Mouse (Mus musculus) limb, embryonic 15.5 days (tissue): ENCODE measurements around the gene Phf24. TPM values are rescaled to one million over a fixed set of nuclear protein-coding genes. Genes with fewer than 3 reads are reported as not detected.
A peak's percentile ranks its signal among the peaks of the same experiment; 100 is the strongest.

ENCODE experiments used
- ATAC-seq: fragments of 200-750 bp; cut with Nextera tagmentation; 2 replicates; pipeline ENCODE4 v1.8.0; 2017; ENCODE audit warnings: low read depth, moderate TSS enrichment; ENCODE audit not compliant: insufficient number of reproducible peaks, low FRiP score, low TSS enrichment
- H3K27ac ChIP-seq: fragments of 300-500 bp; sonication (generic); 2 replicates; pipeline ENCODE4 v1.5.1; 2015; ENCODE audit warnings: moderate library complexity, mild to moderate bottlenecking, inconsistent platforms
- H3K27me3 ChIP-seq: fragments of 300-500 bp; sonication (generic); 2 replicates; pipeline ENCODE4 v1.6.1; 2015; ENCODE audit warnings: inconsistent platforms
- H3K36me3 ChIP-seq: fragments of 300-500 bp; sonication (generic); 2 replicates; pipeline ENCODE4 v1.6.1; 2015; ENCODE audit warnings: inconsistent platforms
- H3K4me1 ChIP-seq: fragments of 300-500 bp; sonication (generic); 2 replicates; pipeline ENCODE4 v1.6.1; 2015; ENCODE audit warnings: inconsistent platforms
- H3K4me2 ChIP-seq: fragments of 300-500 bp; sonication (generic); 2 replicates; pipeline ENCODE4 v1.6.1; 2015; ENCODE audit warnings: mild to moderate bottlenecking, inconsistent platforms
- H3K4me3 ChIP-seq: fragments of 300-500 bp; sonication (generic); 2 replicates; pipeline ENCODE4 v1.5.1; 2015; ENCODE audit warnings: mild to moderate bottlenecking, inconsistent platforms
- H3K9ac ChIP-seq: fragments of 300-500 bp; sonication (generic); 2 replicates; pipeline ENCODE4 v1.6.1; 2015; ENCODE audit warnings: inconsistent platforms
- H3K9me3 ChIP-seq: fragments of 300-500 bp; sonication (generic); 2 replicates; pipeline ENCODE4 v1.6.1; 2016; ENCODE audit warnings: inconsistent platforms
- WGBS: fragments of 180-500 bp; shearing (Covaris S2); methylation state at CpG from one replicate; pipeline ENCODE4 v1.1.7; 2015; 5-methylcytosine and 5-hydroxymethylcytosine counted together
- polyA plus RNA-seq: library from polyadenylated mRNA; unstranded; fragments of >200 nt; fragmentation: Nextera tagmentation; extraction: Ambion mirVana; gene quantifications from 2 replicates; pipeline ENCODE4 v1.2.1, GENCODE M21; 2015

Phf24 gene
- polyA plus RNA-seq, 1 experiment from 2014 or later: 2.0 TPM

DNA sequence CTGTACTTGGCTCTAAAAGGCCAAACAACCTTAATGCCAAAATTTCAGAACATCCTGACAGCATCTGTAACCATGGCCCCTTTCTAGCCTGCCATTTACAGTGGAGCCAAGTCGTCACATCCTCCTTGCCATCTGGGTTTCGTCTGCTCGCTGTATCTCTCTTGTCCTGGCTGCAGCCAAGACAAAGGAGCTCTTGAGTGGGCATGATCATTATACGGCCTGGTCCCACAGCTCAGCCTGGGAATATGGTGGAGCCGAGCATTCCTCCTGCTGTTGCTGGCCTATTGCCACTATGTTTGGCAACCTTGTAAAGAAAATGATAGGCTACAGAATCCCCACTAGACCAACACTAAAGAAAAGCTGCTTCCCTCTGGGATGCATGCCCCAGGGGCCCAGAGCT is 26.9 kb downstream of the Phf24 start:
- no peak overlapping the region for H3K27ac ChIP-seq
- H3K4me2 ChIP-seq: no peak overlapping the region
- H3K9me3 ChIP-seq: no peaks in the 10 kb centered on the region
- ATAC-seq: no peak
- no peak overlapping the region for H3K4me3 ChIP-seq
- no peaks in the 10 kb centered on the region for H3K36me3 ChIP-seq
- H3K9ac ChIP-seq: no peak overlapping the region
- peaks cover 28% of the 10 kb centered on the region for H3K27me3 ChIP-seq
- no peaks in the 10 kb centered on the region for H3K4me1 ChIP-seq
- 69% methylated on average over 5 of the region's 5 CpGs for WGBS

DNA sequence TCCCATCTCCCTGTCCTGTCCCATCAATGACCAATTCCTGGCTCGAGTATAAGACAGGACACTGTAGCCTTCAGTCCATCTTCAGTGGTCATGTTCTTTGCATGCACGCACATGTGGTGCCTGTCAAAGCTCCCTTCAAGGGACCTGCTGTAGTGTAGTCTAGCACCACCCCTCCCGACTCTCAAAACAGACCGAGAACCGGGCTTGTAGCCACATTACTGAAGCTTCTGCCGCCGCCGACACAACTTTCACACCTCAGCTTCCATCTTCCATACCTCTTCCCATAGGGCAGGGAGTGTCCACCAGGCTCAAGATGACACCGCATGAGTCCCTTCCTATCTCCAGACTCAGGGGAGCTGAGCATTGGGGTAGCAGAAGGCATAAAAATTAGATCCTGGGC is 27.7 kb downstream of the Phf24 start:
- Histone ChIP-seq H3K9ac (no peak overlapping the region), H3K4me3 (no peak overlapping the region), H3K36me3 (no peaks in the 10 kb centered on the region), H3K4me1 (peaks cover 3% of the 10 kb centered on the region; the same call in 1 of the 2 replicates), H3K27me3 (peaks cover 26% of the 10 kb centered on the region), H3K27ac (no peak overlapping the region), H3K9me3 (no peaks in the 10 kb centered on the region), H3K4me2 (no peak overlapping the region)
- 83% methylated on average over 9 of the region's 9 CpGs for WGBS
- no peak for ATAC-seq

DNA sequence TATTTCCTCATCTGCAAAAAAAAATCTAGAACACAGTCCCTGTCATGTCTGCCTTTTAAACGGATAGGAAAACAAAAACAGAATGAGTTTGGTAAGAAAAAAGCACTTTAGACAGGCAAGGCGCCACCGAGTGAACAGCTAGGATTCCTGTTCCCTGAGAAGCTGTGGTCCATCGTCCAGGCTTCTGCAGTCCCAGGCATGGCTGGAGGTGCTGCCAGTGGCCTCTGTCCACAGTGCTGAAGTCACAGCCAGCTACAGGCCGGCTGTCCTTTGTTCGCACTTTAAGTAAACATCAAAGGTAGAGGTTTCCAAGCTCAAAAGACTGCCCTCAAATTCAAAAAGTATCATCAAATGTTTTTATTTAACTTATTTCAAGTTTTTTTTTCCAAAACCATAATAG is 28.6 kb downstream of the Phf24 start:
- H3K9ac ChIP-seq: no peak overlapping the region
- no peak for ATAC-seq
- WGBS: 4% methylated on average over 6 of the region's 6 CpGs

DNA sequence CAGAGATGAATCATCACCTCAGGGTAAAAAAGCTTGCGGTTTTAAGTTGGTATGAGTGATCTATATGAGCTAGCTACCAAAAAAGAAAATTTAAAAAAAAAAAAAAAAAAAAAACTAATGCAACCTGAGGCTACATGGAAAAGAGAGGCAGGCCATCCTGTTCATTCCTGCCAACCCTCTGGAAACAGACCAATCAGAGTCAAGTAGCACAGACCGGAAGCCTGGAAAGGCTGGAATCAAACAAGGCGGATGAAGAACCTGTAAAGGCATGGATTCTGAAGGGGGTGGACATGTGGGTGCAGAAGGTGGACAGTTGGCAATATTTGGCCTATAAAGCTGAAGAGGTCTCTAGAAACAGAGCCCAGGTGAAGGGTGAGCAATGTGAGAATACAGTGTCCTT is 29.0 kb downstream of the Phf24 start:
- WGBS: 84% methylated on average over 3 of the region's 3 CpGs
- H3K27me3 ChIP-seq: peaks cover 24% of the 10 kb centered on the region
- no peak for ATAC-seq

More for the DNA sequence above, 28.6 kb downstream of the Phf24 start:
- Histone ChIP-seq H3K36me3 (no peaks in the 10 kb centered on the region), H3K4me3 (no peak overlapping the region), H3K9me3 (no peaks in the 10 kb centered on the region), H3K27ac (no peak overlapping the region), H3K27me3 (peaks cover 24% of the 10 kb centered on the region), H3K4me1 (peaks cover 6% of the 10 kb centered on the region; the same call in 1 of the 2 replicates), H3K4me2 (no peak overlapping the region)

DNA sequence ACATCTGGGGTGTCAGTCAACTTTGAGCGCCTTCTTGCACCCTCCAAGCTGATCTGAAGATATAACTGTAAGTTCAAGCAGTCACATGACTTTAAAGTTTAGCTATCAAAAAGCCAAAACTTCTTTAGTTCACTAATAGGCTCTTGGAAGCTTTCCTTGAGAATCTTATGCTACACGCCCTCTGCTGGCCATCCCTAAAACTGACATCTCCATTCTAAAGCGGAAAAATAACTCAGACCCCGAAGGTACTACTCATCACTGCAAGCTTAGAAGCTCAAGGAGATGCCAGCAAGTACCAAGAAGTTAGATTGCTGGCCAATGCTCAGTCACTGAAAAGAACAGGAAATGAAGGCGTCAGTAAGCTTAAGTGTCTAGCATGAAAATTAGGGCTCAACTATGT is 29.5 kb downstream of the Phf24 start:
- 10% methylated on average over 5 of the region's 5 CpGs for WGBS
- Histone ChIP-seq H3K4me2 (no peak overlapping the region), H3K36me3 (no peaks in the 10 kb centered on the region), H3K27me3 (peaks cover 19% of the 10 kb centered on the region), H3K9me3 (no peaks in the 10 kb centered on the region), H3K4me3 (no peak overlapping the region), H3K9ac (no peak overlapping the region), H3K27ac (no peak overlapping the region), H3K4me1 (peaks cover 13% of the 10 kb centered on the region)
- ATAC-seq: no peak

More for the DNA sequence above, 29.0 kb downstream of the Phf24 start:
- H3K9me3 ChIP-seq: no peaks in the 10 kb centered on the region
- H3K27ac ChIP-seq: no peak overlapping the region
- no peak overlapping the region for H3K9ac ChIP-seq
- no peaks in the 10 kb centered on the region for H3K36me3 ChIP-seq
- H3K4me3 ChIP-seq: no peak overlapping the region
- H3K4me1 ChIP-seq: peaks cover 10% of the 10 kb centered on the region
- no peak overlapping the region for H3K4me2 ChIP-seq

DNA sequence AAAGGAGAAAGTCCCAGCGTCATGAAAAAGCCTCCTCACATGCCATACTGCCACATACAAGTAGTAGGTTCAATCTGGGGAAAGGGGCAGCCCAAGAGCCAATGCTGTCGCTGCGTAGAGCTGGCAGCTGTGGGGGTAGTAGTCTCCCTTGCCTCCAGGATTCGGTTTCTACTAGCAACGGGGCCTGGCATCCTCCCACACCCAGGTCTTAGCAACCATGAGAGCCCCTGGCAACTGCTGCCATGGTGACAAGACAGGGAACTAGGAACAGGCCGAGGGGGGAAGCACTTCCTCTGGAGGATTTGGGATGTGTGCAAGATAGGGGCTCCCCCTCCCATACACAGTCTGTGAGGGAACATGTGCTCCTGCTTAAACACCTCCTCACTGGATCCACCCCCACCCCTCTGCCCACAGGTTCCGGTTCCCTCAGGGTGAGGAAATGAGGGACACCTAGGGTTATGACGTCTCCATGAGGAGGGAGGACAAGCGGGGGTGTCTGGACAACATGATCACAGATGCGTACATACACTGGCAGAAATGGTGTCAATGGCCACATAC is 30.4 kb downstream of the Phf24 start:
- Histone ChIP-seq H3K4me2 (no peak overlapping the region), H3K27ac (no peak overlapping the region), H3K27me3 (peaks cover 15% of the 10 kb centered on the region), H3K36me3 (no peaks in the 10 kb centered on the region), H3K4me3 (no peak overlapping the region), H3K9ac (no peak overlapping the region), H3K4me1 (peaks cover 21% of the 10 kb centered on the region), H3K9me3 (no peaks in the 10 kb centered on the region)
- 46% methylated on average over 10 of the region's 10 CpGs for WGBS
- no peak for ATAC-seq

DNA sequence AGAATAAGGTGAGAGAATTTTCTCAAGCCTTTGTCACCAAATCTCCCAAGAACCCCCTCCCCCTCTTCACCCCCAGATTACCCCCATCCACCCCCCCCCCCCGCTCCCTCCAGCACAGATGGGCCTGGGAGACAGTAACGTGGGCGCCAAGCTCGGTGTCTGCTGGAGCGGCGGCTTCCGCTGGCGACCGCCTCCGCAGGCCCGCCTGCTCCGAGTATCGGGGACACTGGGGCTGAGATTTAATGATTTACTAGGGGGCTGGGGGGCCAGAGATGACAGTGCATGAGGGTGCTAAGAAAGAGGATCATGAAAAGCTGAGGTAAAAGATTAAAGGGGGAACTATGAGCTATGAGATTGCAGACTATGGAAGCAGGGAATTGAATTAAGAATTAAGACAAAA is 32.1 kb downstream of the Phf24 start:
- H3K27me3 ChIP-seq: peaks cover 15% of the 10 kb centered on the region
- ATAC-seq: no peak
- peaks cover 30% of the 10 kb centered on the region for H3K4me1 ChIP-seq
- H3K9ac ChIP-seq: no peak overlapping the region
- no peaks in the 10 kb centered on the region for H3K36me3 ChIP-seq
- no peak overlapping the region for H3K4me3 ChIP-seq
- H3K27ac ChIP-seq: no peak overlapping the region
- H3K4me2 ChIP-seq: no peak overlapping the region
- H3K9me3 ChIP-seq: no peaks in the 10 kb centered on the region
- whole genome bisulfite sequencing: 32% methylated on average over 13 of the region's 13 CpGs

DNA sequence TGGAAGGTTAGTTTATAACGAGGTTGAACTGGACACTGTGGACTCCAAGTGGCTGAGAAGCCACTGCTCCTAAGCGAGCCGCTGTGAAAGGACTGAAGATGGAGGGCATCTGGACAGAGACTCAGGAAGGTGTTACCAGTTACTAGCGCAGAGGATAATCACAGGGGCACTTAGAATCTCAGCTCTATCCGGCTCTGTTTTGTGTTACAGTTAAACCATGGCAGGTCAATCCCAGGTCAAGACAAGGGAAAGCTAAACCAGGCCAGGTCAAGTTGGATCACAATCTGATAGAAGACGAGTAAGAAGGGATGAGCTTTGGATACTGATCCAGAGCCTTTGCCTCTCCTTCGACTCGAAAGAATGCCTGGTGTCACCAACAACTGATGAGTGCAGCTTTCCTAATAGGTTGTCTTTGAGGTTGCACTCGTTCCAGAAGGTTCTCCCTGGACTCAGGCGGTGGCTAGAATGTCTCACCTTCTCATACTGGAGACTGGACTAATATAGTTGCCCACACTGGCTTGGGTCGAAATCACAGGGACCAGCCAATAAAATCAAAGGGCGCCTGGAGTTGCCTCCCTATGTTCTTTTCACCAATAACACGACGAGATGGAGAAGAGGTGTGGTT is 32.7 kb downstream of the Phf24 start:
- 6% methylated on average over 14 of the region's 14 CpGs for WGBS

DNA sequence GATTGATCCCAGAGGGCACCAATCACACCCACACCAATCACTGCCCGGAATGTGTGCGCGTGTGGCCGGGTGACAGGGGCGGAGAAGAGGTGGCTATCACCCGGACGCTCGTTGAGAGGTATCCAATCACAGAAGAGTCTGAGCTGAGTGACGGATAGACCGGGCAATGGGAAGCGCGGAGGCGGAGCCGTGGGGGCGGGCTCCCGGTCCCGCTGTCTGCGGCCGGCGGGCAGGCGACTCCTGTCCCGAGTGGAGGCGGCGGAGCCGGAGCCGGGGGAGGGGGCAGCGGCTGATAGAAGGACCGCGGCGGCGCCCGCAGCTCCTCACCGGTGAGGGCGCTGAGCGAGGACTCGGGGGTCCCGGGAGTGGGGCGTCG is 33.2 kb downstream of the Phf24 start, which contains the start of gene Dnajb5:
Gene Dnajb5 (plus strand): TSS at position 139 of the 376 bp plus-strand sequence.
- ATAC-seq: peak; percentile 93
- peaks cover 12% of the 10 kb centered on the region for H3K27me3 ChIP-seq
- peaks cover 35% of the 10 kb centered on the region for H3K4me1 ChIP-seq
- no peaks in the 10 kb centered on the region for H3K9me3 ChIP-seq
- H3K9ac ChIP-seq: peak within 1 kb of the TSS; percentile 82
- H3K36me3 ChIP-seq: no peaks in the 10 kb centered on the region
- peak within 1 kb of the TSS; percentile 72 for H3K4me2 ChIP-seq
- WGBS: 2% methylated on average over 32 of the region's 39 CpGs
- H3K4me3 ChIP-seq: peak within 1 kb of the TSS; percentile 87
- peak within 1 kb of the TSS; percentile 89 for H3K27ac ChIP-seq

More for the DNA sequence above, 32.7 kb downstream of the Phf24 start:
- Histone ChIP-seq H3K27ac (no peak overlapping the region), H3K4me3 (peak overlapping the region; percentile 87), H3K4me2 (peak overlapping the region; percentile 72), H3K9ac (no peak overlapping the region), H3K36me3 (no peaks in the 10 kb centered on the region), H3K27me3 (peaks cover 12% of the 10 kb centered on the region), H3K9me3 (no peaks in the 10 kb centered on the region), H3K4me1 (peaks cover 35% of the 10 kb centered on the region)
- ATAC-seq: no peak

DNA sequence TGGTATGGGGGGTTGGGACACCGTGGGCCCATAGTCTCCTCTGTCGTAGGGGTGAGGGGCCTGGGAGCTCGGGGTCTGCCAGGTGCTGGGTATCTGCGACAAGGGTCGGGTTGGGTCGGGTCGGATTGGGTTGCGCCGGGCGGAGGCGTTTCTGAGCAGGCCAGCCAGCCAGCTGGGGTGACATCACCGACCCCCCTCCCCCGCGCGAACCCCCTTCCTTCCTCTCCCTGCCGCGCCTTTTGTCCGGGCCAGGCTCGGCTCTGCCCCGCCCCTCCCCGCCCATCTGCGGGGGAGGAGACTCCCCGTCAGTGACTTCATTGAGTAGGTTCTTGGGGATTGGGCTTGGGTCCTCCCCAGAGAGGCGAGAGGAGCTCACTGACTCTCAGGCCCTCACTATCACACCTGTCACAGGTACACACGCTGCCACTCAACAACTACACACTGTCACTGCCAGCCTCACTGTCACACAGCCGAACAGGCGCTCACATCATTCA is 33.7 kb downstream of the Phf24 start:
- H3K9me3 ChIP-seq: no peaks in the 10 kb centered on the region
- no peaks in the 10 kb centered on the region for H3K36me3 ChIP-seq
- peak overlapping the region; percentile 72 for H3K4me2 ChIP-seq
- ATAC-seq: peak; percentile 81
- peak overlapping the region; percentile 82 for H3K9ac ChIP-seq
- peak overlapping the region; percentile 89 for H3K27ac ChIP-seq
- 3% methylated on average over 22 of the region's 27 CpGs for WGBS
- peaks cover 35% of the 10 kb centered on the region for H3K4me1 ChIP-seq
- H3K4me3 ChIP-seq: peak overlapping the region; percentile 87
- H3K27me3 ChIP-seq: peaks cover 12% of the 10 kb centered on the region

DNA sequence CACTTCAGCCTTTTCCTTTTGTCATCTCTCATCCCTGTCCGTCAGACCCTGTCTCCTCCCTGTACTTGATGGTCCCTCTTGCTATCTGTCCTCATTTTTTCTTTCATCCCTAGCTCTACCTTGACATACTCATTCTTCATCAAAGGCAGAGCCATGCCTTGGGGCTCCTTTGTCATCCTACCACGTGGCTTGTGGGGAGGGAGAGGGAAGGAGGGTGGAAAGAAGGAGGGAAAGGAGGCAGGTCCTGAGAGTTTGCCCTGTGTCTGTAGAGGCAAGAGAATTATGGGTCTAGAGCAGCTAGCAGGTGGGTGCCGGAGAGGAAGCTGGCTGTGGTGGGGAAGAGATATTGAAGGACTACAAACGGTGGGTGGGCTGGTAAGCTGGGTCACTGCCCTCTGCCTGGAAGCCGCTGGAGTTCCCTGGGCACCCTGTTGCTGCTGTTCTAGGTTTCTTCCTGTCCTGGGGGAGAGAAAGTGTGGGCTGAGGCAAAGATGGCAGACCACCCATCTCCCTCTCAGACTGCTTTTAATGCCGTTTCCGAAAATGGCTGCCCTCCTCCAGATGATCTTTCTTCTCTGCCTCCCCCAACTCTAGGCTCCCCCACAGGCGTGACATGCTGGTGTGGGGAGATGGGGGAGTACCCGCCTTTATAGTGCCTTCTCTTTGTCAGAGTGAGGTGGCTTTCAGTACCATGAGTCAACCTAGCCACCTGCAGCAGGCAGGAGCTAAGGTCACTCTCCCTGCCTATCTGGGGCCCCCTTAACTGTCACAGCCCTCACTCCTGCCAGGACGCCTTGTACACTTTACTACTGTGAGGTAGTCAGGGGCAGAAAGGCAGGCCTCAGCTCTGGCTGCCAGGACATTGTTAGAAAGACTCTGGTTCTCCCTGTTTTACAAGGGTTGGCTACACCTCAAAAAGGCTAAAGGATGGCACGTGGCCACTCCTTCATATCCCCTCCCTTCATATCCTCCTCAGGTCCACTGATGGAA is 35.0 kb downstream of the Phf24 start:
- WGBS: 60% methylated on average over 11 of the region's 11 CpGs

More for the DNA sequence above, 35.0 kb downstream of the Phf24 start:
- H3K4me3 ChIP-seq: 0 out of 2 replicates have a peak overlapping the region, but pooled peaks have one; percentile 87
- H3K36me3 ChIP-seq: peaks cover 7% of the 10 kb centered on the region
- peaks cover 35% of the 10 kb centered on the region for H3K4me1 ChIP-seq
- ATAC-seq: no peak
- peaks cover 12% of the 10 kb centered on the region for H3K27me3 ChIP-seq
- H3K27ac ChIP-seq: no peak overlapping the region
- no peaks in the 10 kb centered on the region for H3K9me3 ChIP-seq
- H3K4me2 ChIP-seq: peak overlapping the region; percentile 21
- H3K9ac ChIP-seq: no peak overlapping the region
